Mouse (Mus musculus): ENCODE results near the gene Mgea5. TPM values are rescaled to one million over a fixed set of nuclear protein-coding genes. Genes with fewer than 3 reads are reported as not detected.

Mgea5 gene
- total RNA-seq, 4 experiments from 2014 or later = 32.7 to 43.3 (median 39.8) TPM

DNA sequence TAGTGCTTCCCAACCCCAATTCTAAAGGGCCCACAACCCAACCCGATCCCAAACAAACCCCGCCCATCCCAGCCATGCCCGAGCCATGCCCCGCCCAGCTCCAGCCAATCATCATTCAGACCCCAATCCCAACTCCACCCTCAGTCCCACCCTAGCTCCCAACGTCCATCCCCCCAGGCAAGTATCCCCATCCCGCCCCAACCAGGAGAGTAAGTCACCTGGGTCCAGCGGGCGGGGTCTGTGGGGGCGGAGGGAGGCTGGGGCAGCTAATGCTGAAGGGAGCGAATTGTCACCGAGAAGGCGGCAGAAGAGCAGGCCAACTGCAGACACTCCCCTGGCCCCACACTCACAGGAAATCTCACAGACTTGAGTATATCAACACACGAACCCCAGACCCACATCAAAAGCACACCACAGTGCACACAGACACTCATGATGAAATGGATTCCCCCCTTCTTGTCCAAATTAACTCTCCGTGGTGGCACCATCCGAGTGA is 12.5 kb upstream of the Mgea5 start:
- DNase-seq (ENCODE audit: low spot score in 2 of 2) = no peak

DNA sequence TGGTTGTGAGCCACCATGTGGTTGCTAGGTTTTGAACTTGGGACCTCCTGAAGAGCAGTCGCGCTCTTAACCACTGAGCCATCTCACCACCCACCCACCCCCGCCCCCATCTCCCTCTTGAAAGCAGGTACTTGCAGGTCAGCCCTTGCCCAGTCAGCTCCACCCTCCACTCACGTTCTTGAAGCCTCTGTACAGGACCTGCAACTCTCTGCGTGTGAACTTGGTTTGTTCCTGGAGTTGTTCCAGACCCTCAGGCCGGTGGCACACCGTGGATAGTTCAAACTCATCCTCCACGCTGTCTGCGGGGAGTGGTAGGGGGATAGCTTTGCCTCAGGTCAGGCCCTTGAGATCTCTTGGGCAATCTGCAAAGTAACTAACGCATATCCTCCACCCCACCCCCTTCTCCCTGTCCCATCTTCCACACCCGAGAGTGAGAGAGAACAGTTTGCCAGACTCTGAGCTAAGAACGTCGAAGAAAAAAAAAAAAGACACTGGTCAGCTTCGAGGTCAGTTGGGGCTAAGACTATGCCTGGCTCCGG is 11.8 kb upstream of the Mgea5 start:
- no peak for DNase-seq (ENCODE audit: low spot score in 2 of 2)

DNA sequence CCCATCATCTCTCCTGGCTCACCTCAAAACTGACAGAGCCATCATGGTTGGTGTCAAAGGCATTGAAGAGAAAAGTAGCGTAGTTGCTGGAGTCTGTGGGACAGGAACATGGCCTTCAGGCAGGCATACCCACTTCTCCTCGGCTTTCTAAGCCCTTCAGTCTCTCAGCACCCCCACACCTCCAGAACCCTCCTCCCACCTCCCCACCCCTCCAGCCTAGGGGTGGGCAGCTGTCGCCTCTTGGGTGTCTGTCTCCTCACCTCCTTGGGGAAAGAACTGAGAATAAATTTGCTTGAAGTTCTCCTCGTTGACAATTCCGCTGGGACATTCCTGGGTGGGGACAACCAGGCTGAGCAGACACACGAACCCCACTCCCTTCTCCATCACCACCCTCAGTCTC is 11.1 kb upstream of the Mgea5 start:
- no peak for DNase-seq (ENCODE audit: low spot score in 2 of 2)

DNA sequence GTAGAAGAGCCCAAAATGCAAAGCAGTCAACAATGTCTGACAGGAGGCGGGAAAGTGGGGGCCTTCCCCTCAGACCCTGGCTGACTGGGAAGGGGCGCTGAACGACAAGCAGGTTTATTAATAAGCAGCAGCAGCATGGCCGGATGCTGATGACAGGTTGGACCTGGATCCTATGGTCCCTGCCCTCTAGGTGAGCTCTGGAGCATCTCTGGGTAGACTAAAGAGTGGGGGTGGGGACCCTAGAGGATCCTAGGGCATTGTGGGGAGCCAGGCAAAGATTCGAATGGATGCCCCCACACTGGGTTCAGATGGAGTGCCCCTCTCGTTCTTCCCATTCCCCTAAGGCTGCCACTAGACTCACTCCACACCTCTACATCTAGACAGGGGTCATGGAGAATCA is 8.8 kb upstream of the Mgea5 start:
- DNase-seq (ENCODE audit: low spot score in 2 of 2) = no peak

DNA sequence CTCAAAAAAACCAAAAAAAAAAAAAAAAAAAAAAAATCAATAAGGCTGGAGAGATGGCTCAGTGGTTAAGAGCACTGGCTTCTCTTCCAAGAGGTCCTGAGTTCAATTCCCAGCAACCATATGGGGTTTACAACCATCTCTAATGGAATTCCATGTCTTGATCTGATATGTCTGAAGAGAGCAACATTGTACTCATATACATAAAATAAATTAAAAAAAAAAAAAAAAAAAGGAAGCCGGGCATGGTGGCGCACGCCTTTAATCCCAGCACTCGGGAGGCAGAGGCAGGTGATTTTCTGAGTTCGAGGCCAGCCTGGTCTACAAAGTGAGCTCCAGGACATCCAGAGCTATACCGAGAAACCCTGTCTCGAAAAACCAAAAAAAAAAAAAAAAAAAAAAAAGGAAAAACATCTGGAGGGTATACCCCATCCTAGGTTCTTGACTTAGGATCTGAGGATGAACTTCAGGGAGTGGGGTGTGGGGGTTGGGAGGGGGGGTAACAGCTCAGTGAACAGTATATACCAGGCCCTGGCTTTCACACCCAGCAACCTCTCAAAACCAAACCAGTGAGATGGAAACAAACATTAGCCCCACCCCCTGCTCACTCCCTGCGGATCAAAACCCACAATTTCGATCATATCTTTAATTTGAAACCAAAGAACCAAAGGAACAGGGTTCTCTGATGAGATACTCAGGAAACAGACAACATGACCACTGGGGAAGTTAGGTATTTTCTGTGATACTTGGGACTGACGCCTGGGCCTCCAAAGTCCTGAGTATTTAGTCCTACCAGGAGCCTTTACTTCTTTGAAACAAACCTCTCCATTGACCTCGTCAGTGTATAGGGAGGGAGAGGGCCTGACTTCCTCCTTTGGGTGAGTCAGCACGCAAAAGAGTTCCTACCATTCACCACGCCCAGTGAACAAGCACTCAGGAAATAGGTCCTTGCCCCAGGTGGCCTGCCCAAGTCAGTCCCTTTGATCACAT is 6.5 kb upstream of the Mgea5 start:
- DNase-seq (ENCODE audit: low spot score in 2 of 2) = no peak

DNA sequence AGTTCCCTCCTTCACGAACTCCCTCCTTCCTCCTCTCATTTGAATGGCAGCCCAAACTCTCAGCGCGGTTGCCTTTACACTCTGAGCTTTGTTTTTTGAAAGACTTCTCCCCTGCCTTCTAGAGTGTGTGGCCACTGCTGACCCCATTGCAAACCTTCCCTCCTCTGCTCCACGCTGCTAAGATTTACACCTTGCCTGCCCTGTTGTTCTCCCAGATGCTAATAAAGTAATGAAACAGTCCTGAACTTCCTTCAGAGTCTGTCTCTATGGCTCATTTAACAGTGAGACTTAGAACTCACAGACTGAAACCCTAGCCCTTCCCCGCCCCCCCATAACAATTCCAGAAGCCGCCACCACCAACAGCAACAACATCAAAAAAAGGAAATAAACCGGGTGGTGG is 5.7 kb upstream of the Mgea5 start:
- no peak for DNase-seq (ENCODE audit: low spot score in 2 of 2)

DNA sequence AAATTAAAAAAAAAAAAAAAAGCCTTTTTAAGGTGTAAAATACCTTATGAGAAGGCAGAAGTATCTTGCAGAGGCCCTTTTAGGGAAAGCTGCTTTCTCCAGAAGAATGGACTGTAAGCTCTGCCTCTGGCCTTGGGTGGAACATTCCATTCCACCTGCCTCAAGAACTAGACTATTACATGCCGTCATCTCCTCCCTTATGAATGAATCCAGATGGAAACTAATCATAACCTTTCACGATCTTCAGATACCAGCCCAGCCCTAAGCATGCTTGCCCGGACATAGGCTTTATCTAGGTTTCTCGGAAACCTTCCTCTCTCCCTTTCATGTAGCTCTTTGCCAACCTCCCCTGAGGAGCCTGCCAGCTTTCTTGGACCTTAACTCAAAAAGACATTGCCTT is 4.7 kb upstream of the Mgea5 start:
- DNase-seq (ENCODE audit: low spot score in 2 of 2) = no peak

DNA sequence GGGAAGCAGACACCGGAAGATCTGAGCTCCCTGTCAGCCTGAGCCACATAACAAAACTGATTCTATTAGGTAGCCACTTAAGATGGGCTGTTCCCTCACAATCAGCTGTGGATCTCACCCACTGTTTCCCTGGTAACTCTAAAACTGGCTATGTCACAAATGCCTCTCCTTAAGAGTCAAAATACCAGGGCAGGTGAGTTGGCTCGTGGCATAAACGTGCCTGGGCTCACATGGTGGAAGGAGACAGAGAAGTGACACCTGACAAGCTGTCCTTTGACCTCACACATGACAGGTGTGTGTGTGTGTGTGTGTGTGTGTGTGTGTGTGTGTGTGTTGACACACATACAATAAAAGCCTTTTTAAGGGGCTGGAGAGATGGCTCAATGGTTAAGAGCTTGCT is 3.8 kb upstream of the Mgea5 start:
- no peak for DNase-seq (ENCODE audit: low spot score in 2 of 2)

DNA sequence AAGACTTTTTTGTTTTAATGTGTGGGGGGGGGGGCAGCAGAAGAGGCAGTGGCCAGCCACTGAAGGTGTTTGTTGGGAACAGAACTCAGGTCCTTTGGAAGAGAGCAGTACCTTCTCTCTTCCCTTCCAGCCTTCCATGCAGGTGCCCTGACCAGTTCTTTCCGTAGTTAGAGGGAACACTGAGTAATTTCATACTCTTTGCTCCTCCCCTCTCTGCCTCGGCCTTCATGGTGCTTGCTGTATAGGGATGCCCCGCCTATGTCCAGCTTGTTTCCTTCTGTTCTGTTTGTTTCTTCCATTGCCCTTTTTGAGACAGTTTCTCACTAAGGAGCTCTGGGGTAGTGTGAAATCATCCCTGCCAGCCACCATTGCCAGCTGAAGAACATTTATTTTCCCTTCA is 1.8 kb upstream of the Mgea5 start:
- no peak for DNase-seq (ENCODE audit: low spot score in 2 of 2)

DNA sequence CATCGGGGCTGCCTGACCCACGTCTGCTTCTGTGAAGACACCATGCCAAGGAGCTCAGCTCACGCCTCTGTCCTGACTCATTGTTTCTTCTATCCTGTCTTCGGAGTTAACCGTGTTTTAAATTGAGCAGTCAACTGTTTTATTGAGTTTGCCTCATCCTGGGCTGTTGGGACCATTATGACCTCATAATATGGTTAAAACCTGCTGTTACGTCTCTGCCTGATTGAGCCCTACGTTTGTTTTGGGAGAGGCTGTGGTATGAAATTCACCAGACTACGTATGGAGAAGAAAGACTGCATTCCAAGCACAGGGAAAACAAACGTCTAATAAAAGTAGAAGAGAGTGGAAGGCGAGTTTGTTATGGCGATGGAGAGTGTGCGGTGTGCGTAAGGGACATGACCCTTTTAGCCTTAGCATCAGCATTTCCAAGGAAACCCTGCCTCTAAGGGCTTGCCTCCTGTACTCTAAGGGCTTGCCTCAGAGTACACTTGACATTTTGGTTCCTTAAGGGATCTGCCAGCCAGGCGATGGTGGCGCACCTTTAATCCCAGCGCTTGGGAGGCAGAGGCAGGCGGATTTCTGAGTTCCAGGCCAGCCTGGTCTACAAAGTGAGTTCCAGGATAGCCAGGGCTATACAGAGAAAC is 418 bp upstream of the Mgea5 start:
- no peak for DNase-seq (ENCODE audit: low spot score in 2 of 2)

DNA sequence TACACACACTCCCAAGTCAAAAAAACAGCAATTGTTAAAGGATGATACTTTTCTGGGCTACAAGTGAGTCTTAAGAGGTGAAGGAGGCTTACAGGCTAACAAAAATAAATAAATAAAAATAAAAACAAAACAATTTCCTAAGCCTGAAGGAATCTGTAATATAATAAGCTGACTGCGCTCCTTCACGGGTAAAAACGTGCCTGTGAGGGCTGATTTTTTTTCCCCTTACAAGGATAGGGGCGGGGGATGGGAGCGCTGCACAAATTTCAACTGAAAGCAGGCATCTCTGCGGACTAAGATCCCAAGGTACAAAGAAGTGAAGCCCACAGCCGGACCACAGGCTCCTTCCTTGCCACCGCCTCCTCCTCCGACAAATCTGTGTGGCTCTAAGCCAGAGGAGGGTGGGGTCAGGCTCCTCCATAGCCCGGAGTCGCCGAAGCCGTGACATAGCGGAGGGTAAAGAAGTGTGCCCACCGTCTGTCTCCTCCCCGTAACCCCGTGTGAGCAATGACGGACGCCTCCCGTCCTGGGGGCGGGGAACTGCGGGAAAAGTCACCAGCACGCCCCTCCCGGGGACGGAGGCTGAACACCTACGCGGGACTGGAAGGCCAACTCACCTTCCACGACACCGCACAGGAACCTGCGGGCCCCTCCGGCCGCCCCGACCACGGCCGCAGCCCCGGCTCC is 1.2 kb downstream of the Mgea5 start:
- peak; percentile 46 to 47 for DNase-seq (ENCODE audit: low spot score in 2 of 2)

DNA sequence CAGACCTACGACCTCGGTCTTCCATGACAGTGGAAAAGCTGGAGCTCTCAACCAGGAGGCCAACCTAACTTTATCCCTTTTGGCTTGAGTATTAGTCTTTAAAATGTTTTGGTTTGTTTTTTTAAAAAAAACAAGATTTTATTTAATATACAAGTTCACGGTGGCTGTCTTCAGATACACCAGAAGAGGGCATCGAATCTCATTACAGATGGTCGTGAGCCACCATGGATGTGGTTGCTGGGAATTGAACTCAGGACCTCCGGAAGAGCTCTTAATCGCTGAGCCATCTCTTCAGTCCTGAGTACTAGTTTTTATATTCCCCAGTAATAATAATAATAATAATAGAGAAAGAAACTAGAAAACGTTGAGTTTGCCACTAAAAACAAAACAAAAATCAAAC is 2.0 kb downstream of the Mgea5 start:
- no peak for DNase-seq (ENCODE audit: low spot score in 2 of 2)

DNA sequence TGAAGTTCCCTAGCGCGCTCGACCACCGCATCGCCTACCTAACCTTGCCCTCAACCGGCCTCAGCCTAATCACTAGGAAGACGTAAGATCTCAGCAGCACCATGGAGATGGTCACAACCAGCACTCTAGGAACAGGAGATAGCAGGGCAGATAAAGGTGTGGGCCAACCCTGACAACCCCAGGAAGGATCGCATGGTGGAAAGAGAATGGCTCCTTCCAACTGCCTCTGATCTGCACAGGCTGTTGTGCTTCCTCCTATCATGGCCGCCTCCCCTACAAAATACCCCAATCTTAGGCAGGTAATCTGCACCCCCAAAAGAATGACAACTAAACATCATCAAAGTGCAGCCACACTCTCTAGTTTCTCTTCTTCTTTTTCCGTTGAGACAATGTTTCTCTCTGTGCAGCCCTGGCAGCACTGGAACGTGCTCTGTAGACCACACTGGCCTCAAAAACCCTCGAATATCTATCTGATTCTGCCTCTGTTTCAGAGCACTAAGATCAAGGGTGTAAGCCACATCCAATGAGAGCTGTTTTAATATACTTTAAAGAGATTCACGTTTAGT is 3.2 kb downstream of the Mgea5 start:
- DNase-seq (ENCODE audit: low spot score in 2 of 2) = no peak

DNA sequence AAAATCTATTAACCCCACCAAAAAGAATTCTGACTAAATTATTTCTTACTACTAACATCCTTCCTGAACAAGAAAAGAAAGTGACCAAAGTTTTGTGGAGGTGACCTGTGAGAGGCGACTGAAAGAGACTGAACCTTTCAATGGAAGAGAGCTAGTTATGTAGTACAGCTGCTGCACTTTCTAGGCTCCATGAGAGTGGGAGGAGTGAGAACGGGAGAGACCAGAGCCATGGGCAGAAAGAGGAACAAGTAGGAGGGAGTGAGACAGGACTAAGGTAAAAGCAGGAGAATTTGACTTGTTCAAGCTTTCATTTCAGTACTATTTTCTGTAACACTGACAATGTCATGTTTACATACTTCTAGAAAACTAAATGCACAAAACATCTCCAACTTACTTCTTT is 8.2 kb downstream of the Mgea5 start:
- no peak for DNase-seq (ENCODE audit: low spot score in 2 of 2)

DNA sequence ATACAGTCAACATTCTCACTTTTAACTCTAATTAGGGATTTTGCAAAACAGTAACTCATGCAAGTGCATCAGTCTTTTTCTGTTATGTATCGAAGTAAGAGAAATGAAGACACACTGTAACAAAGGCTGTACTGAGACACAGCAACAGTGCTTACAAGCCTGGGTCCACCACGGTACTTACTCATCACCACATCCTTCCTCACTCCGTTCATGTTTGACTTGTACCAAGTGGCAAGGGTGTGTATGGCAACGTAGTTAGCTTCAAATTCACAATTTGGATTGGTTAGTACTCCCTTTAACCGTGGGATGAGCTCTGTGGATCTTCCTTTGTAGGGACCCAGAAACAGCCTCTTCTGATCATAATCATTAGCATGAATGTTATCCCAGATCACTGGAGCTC is 12.1 kb downstream of the Mgea5 start:
- DNase-seq (ENCODE audit: low spot score in 2 of 2) = no peak

DNA sequence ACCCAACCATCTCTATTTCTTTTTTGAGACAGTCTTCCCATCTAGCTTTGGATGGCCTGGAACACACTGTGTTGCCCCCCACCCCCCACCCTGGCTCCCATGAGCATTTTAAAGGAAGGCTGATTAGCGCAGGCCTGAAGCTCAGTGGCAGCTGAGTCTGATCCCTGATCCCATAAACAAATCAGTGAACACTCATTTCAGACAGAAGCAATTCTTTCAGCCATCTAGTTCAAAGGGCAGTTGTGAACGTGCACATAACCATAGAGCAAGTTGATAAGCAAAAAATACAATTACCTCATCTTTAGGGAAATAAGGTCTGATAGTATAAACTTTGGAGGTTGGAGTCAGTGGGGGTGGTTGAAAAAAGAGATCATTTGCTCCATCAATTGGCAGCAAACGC is 22.8 kb downstream of the Mgea5 start:
- no peak for DNase-seq (ENCODE audit: low spot score in 2 of 2)

DNA sequence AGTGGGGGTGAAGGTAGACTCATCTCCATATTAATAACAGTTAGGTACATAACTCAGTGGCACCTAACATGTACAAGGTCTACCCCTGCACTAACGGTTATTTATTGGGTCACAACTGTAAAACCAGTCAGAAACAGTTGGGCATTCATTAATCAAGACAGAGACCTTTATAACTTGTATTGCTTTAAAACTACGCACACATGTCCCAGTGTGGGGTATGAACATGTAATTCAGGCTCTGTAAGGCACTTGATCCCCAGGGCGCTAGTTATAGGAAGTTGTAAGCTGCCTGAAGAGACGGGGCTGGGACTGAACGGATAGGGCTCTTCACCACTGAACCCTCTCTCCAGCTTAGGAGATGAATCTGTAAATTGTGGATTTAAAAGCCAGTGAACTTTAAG is 25.0 kb downstream of the Mgea5 start:
- DNase-seq (ENCODE audit: low spot score in 2 of 2) = no peak

DNA sequence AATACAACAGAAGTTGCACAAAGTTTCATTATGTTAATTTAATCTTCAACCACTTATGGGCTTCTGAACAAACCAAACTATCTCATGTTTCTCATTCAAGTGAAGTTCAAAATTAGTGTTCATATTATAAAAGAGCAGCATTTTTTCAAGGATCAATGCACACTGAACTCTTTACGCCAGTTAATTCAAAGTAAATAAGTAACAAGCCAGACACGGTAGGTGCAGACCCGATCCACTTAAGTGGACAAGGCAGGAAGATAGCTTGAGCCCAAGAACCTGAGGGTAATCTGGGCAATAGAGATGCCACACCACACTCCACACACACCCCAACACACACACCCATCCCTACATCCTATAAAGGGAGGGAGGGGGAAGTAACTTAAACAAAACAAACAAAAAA is 30.1 kb downstream of the Mgea5 start:
- no peak for DNase-seq (ENCODE audit: low spot score in 2 of 2)

DNA sequence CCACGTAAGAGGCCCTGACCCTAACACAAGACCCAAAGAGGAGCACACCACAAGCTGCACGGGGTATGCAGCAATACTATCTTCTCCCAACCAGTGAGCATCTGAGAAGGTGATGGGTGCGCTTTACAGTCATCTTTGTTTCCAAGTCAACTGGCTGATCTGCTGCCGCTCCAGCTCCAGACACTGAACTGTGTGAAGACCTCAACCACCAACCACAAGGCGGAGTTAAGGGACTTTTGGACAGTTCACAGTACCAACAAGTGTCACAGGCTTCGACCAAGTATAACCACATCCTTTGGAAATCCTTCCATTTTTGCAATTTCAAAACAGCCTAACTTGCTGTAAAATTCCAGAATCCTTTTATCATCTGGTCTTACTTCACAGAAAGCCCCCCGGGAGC is 31.8 kb downstream of the Mgea5 start:
- no peak for DNase-seq (ENCODE audit: low spot score in 2 of 2)

DNA sequence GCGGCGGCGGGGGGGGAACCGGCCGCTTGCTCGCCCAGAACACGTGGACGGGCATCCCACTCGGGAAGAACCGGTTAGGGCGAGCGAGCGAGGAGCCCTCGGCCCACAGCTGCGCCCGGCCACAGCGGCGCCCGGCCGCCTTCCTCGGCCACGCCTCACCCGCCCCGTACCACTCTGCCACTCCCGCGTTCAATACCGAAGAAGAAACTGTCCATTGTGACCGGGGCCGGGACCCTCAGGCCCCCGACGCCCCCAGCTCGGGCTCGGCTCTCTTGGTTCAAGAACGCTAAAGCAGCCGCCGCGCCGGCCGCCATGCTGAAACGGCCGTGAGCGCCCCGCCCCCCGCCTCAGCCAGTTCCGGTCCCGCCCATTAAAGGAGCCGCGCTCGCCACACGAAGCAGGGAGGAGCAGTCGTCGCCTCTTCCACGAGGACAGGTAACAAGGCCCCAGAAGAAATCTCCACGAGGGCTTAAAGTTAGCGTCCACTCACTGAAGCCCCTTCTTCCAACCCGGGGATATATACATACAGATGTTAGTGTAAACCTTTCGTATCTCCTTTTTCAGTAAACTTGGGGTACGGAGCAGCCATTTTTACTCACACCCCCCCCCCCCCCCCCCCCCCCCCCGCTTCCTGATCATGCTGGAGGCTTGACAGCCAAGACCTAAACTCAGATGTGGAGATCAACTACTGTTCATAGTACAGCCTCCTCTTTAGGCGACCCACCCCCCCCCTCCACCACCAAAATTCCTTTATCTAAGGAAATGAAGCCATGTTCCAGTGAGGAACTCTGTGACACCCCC is 34.2 kb downstream of the Mgea5 start, which contains the start of gene Npm3:
TSS of gene Npm3 (minus strand) at position 349 of the 801 bp plus-strand sequence.
- peak; percentile 63 to 64 for DNase-seq (ENCODE audit: low spot score in 2 of 2)

Measured in gastrocnemius, adult 8-10 months (tissue).